Mouse (Mus musculus) adrenal gland, adult 2 months (tissue): ENCODE measurements around the gene Polr1d. TPM values are rescaled to one million over a fixed set of nuclear protein-coding genes. Genes with fewer than 3 reads are reported as not detected.
A peak's percentile ranks its signal among the peaks of the same experiment; 100 is the strongest.

Experiments
- DNase-seq: peaks from one replicate; pipeline ENCODE4 v3.0.0; 2021
- long read RNA-seq: library from polyadenylated mRNA; stranded (forward); transcript quantifications from one replicate; pipeline ENCODE4 v2.0.0, GENCODE M21; 2021
- polyA plus RNA-seq: library from polyadenylated mRNA; depleted of rRNA; stranded (reverse); fragments of >200 nt; gene quantifications from 2 replicates; pipeline ENCODE4 v1.2.3, GENCODE M21; 2012; rRNA removed
- total RNA-seq, 2 experiments: library from RNA; stranded (reverse); gene quantifications; 2 replicates each; pipeline ENCODE4 v1.2.3; 2021

The Polr1d gene
- total RNA-seq (100 to 1,000 TPM; 111 to 124 TPM), polyA plus RNA-seq (42.9 and 45.9 TPM in 2 replicates)
- long read RNA-seq, transcript Polr1d-201 (2 exons, 1,196 nt), result major isoform, 48 of 87 reads
- long read RNA-seq, transcript Polr1d-202 (3 exons, 1,137 nt), result minor isoform, 34 of 87 reads
- long read RNA-seq, partial matches to known transcripts, result 0 of 87 reads
- long read RNA-seq, other reads (novel, unspliced or antisense), result 5 of 87 reads

- DNase-seq, result no peak
Observed at GRCm38 (mm10) chr5:147076799-147077165, at the start of gene Polr1d. TSS of gene Polr1d (plus strand) at chr5:147077050.

GRCm38 (mm10) chr5:147031281-147031680, 45.6 kb upstream of the Polr1d start:
- no peak for DNase-seq

- DNase-seq, result no peak
Observed at GRCm38 (mm10) chr5:147033155-147033554, 43.7 kb upstream of the Polr1d start.

- no peak for DNase-seq
Observed at GRCm38 (mm10) chr5:147034283-147034682, 42.6 kb upstream of the Polr1d start.

- no peak for DNase-seq
Observed at GRCm38 (mm10) chr5:147035301-147035700, 41.5 kb upstream of the Polr1d start.

GRCm38 (mm10) chr5:147036028-147036427, 40.8 kb upstream of the Polr1d start:
- no peak for DNase-seq

- no peak for DNase-seq
Observed at GRCm38 (mm10) chr5:147036661-147037060, 40.2 kb upstream of the Polr1d start.

- no peak for DNase-seq
Observed at GRCm38 (mm10) chr5:147037601-147038000, 39.2 kb upstream of the Polr1d start.

GRCm38 (mm10) chr5:147039394-147039793, 37.5 kb upstream of the Polr1d start:
- DNase-seq, result no peak

GRCm38 (mm10) chr5:147041965-147042937, 34.6 kb upstream of the Polr1d start:
- no peak for DNase-seq

GRCm38 (mm10) chr5:147043240-147043844, 33.5 kb upstream of the Polr1d start:
- DNase-seq, result no peak

- no peak for DNase-seq
Observed at GRCm38 (mm10) chr5:147045311-147045710, 31.5 kb upstream of the Polr1d start.

GRCm38 (mm10) chr5:147045929-147046328, 30.9 kb upstream of the Polr1d start:
- no peak for DNase-seq

- DNase-seq, result no peak
Observed at GRCm38 (mm10) chr5:147049544-147050209, 27.2 kb upstream of the Polr1d start.

GRCm38 (mm10) chr5:147050816-147051499, 25.9 kb upstream of the Polr1d start:
- DNase-seq, result peak; percentile 58

GRCm38 (mm10) chr5:147051500-147052308, 25.1 kb upstream of the Polr1d start:
- peak; percentile 57 for DNase-seq

GRCm38 (mm10) chr5:147052309-147052558, 24.6 kb upstream of the Polr1d start:
- no peak for DNase-seq

- no peak for DNase-seq
Observed at GRCm38 (mm10) chr5:147053071-147053470, 23.8 kb upstream of the Polr1d start.

GRCm38 (mm10) chr5:147053481-147053880, 23.4 kb upstream of the Polr1d start:
- no peak for DNase-seq

- DNase-seq, result no peak
Observed at GRCm38 (mm10) chr5:147054328-147054727, 22.5 kb upstream of the Polr1d start.

GRCm38 (mm10) chr5:147054747-147055270, 22.0 kb upstream of the Polr1d start:
- DNase-seq, result no peak
